Mouse (Mus musculus): Measurements from ENCODE around the gene Vmn1r188.
"Not testable (repeated sequence)": the region's sequence is repeated elsewhere in the genome, so short reads cannot be mapped to it uniquely, and the experiment has no call there.

The Vmn1r188 gene

GRCm38 (mm10) chr13:22045311-22045710, 38.9 kb upstream of the Vmn1r188 start:
- in situ Hi-C loops (cut with MboI; ENCODE audit: low sequenced_read_pairs): loop anchor here (25.0 kb wide), 1 partner anchor 1717 kb away; the partner anchor contains the start of genes Hist1h1a, Hist1h2ab, Hist1h3a and Hist1h3b

GRCm38 (mm10) chr13:22049041-22049440, 35.2 kb upstream of the Vmn1r188 start:
- in situ Hi-C loops (cut with MboI; ENCODE audit: low sequenced_read_pairs): loop anchor here (25.0 kb wide), 1 partner anchor 1713 kb away; the partner anchor contains the start of genes Hist1h1a, Hist1h2ab, Hist1h3a and Hist1h3b

DNA sequence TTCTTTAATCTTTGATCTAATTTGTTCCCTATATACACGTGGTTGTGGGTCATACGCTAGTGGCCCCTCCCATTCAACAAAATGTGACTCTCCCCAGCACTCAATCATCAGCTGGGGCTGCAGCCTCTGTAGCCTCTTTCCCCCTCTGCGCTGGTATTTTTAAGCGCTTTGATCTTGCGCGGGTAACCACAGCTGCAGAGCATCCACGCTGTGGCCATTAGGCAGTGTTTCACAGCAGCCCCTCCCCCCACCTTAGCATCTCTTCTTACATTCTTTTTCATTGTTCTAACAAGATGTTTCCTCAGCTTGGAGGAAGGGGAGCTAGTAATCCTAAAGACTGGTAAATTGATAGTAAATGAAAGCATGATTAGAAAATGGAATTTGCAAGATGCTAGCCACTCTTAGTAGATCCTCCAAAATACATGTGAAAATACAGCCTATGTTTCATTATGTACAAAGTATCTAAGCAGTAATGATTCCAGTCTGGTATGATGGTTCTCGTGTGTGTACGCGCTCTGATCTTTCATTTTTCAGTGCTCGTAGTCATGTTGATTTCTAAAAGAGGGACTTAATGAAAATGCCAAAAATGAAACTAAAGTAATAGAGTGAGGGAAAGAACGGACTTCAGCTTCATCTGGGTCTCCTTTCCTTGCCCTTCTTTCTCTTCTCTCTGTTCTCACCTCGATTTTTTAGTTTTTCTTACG, 34.4 kb upstream of the Vmn1r188 start:
- in situ Hi-C loops (cut with MboI; ENCODE audit: low sequenced_read_pairs): loop anchor here (25.0 kb wide), 1 partner anchor 1712 kb away; the partner anchor contains the start of genes Hist1h1a, Hist1h2ab, Hist1h3a and Hist1h3b

DNA sequence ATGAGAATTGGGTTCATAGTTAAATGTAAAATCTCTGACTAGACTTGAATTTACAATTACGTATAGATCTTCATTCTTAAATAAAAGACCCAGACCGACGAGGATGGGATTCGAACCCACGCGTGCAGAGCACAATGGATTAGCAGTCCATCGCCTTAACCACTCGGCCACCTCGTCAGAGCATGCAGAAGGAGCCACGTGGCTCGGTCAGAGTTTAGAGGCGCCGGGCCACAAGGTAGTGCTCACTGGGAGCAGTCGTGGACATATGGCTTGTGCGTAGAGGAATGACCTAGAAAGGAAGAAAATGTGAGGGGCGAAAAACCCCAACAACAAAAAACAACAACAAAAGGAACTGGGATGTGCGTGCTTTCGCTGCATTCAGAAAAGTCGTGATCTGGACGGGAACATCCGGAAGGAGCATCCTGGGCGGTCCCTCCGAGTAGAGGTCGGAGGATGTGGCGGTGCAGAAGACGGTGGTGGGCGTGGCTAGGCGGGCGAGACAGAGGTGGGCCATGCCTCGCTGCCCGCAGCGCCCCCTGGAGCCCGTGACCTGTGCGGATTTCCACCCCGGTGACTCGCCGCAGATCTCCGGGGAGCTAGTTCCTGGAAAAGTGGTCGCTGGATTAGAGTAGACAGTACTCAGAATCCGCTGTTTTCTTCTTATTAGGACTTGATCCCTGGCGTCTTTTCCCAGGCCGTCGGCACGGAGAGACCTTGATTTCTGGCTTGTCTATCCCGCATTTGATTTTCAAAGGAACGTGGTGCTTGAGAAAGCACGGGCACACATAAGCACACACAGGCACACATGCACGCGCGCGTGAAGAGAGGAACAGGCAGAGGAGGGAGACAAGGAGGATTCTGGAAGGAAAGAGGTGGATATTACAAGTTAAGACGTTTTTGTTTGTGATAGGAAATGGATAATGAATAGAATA, 33.4 kb upstream of the Vmn1r188 start:
- in situ Hi-C loops (cut with MboI; ENCODE audit: low sequenced_read_pairs): no loop called here

- in situ Hi-C loops (cut with MboI; ENCODE audit: low sequenced_read_pairs): no loop called here
Measured at GRCm38 (mm10) chr13:22051523-22051859, 32.7 kb upstream of the Vmn1r188 start.

DNA sequence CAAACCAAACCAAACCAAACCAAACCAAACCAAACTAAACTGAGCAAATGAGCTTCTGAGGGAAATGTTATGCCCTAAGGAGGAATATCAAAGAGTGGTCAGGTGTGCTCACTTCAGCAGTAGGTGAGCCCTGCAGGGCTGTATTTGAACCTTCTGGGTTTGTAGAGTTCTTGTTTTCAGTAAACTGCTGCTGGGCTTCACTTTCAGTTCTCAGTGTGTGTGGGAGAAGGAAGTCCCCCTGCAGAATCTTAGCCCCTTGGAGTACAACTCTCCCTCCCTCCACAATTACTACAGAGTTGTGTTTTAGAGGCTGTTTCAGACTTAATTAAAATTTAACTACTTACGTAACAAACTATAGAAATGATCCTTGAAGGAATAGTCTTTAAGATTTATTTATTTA, 30.5 kb upstream of the Vmn1r188 start:
- in situ Hi-C loops (cut with MboI; ENCODE audit: low sequenced_read_pairs): no loop called here

DNA sequence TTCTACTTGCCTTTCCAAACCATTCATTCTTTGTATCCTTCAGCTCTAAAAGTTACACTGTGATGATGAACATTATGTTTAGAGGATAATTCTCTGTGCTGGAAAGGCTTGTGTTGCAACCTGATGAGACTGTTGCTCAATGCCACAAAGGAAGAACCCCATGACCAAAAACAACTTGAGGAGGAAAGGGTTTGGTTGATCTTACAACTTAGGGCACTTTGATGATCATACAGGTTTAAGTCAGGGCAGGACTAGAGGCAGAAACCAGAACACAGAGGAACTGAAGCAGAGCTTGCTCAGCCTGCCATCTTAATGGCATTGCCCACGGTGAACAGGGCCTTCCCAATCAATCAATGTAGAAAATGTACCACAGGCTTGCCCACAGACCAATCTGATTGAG, 22.8 kb upstream of the Vmn1r188 start:
- in situ Hi-C loops (cut with MboI; ENCODE audit: low sequenced_read_pairs): no loop called here

GRCm38 (mm10) chr13:22063468-22063867, 20.8 kb upstream of the Vmn1r188 start:
- in situ Hi-C loops (cut with MboI; ENCODE audit: low sequenced_read_pairs): no loop called here

DNA sequence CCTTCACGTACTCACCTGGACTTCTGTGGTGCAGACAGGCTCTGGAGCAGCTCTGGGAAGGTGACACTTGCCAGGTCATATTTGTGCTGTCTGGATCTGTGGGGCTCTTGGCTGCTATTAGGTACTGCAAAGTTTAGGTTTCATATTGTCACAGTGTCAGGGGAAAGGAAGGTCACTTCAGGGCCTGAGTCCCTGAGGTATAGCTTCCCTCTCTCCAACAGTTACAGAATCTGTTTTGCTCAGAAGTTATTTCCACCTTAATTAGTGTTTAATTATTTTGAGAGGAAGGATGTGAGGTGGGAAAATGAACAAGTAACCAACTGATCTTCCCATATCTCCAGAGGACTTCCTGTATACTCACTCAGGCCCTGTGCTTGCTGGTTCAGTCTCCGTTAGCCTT, 21.5 kb downstream of the Vmn1r188 start, which contains the start of gene Vmn1r189:
Vmn1r189 (minus strand) TSS at position 101 of the 400 bp plus-strand sequence.
- in situ Hi-C loops (cut with MboI; ENCODE audit: low sequenced_read_pairs): not testable (repeated sequence)

GRCm38 (mm10) chr13:22136495-22137293, 52.5 kb downstream of the Vmn1r188 start:
- in situ Hi-C loops (cut with MboI; ENCODE audit: low sequenced_read_pairs): not testable (repeated sequence)
